Comparison of ENCODE assay signal across 27 mouse cellular contexts in the genomic region with DNA sequence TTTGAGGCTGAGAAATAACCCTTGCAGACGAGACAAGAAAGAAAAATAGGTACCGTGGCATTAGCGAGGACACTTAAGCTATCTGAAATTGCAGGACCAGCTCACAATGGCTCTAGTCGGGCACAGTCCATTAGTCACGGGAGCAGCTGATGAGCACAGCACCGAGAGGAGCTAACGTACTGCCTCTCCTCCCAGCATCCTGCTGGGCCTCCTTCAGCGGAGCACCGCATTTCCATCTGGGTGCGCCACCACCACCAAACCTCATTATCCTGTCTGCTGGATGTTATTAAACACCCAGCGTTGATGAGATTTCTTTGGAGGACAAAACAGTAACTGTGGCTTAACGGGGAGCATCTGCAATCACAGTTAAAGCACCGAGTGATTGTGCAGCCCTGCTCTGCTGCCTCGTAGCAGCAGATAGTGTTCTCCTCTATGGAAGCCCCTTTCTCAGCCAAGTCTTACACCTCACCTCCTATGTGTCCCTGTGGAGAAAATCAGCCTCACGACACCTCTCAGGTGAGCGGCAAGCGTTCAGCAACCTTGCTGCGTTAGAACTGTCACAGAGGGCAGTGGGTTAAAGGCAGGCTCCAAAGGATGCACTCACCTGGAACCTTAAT. TPM values are rescaled to one million over a fixed set of nuclear protein-coding genes. Genes with fewer than 3 reads are reported as not detected.
A peak's percentile ranks its signal among the peaks of the same experiment; 100 is the strongest.
DNase-seq lines count a peak whose midpoint lies in the region; ATAC-seq and TF ChIP-seq lines count a peak whose summit lies in the region.
"Had no signal": no experiment of that assay in that cellular context is flagged by ENCODE, and none has a peak within 500 bp of the region (broad histone marks: within the 10 kb centered on the region; RNA-seq: fewer than 3 reads in every experiment).

No protein-coding gene starts in this region.

- H3K27me3 ChIP-seq in forebrain, embryonic 12.5 days = no peaks in the 10 kb centered on the region
- no peaks in the 10 kb centered on the region for H3K27me3 ChIP-seq in forebrain, embryonic 11.5 days (ENCODE audit: control insufficient read depth, insufficient read depth, low read length)
- H3K27me3 ChIP-seq in neural tube, embryonic 11.5 days (ENCODE audit: control insufficient read depth, insufficient read depth, low read length) = no peaks in the 10 kb centered on the region
- no peaks in the 10 kb centered on the region for H3K27me3 ChIP-seq in midbrain, embryonic 16.5 days (ENCODE audit: control insufficient read depth, insufficient read depth, low read depth, low read length)
- H3K27me3 ChIP-seq in stomach, postnatal 0 days (ENCODE audit: control insufficient read depth, insufficient read depth, low read length) = no peaks in the 10 kb centered on the region
- H3K27me3 ChIP-seq: heart, embryonic 12.5 days; intestine, embryonic 15.5 days had no signal

- 0 out of 2 replicates have a peak, but pooled peaks have one; percentile 51 for ATAC-seq in forebrain, embryonic 12.5 days (ENCODE audit: low FRiP score)
- ATAC-seq in forebrain, embryonic 11.5 days (replicated peaks; ENCODE audit: low FRiP score) = no peak
- peak; percentile 45 for ATAC-seq in neural tube, embryonic 11.5 days (ENCODE audit: insufficient read depth, low FRiP score, low TSS enrichment)
- ATAC-seq in midbrain, embryonic 16.5 days = peak; percentile 82
- no peak for ATAC-seq in stomach, postnatal 0 days (ENCODE audit: low FRiP score, low TSS enrichment)
- ATAC-seq: intestine, embryonic 15.5 days; Patski had no signal

- TF ChIP-seq EP300 in stomach, postnatal 0 days (optimal IDR thresholded peaks at IDR 0.05) = no peak

- no peaks in the 10 kb centered on the region for H3K36me3 ChIP-seq in forebrain, embryonic 12.5 days (replicated peaks)
- no peaks in the 10 kb centered on the region for H3K36me3 ChIP-seq in forebrain, embryonic 11.5 days (ENCODE audit: control insufficient read depth, insufficient read depth, low read length)
- no peaks in the 10 kb centered on the region for H3K36me3 ChIP-seq in neural tube, embryonic 11.5 days (ENCODE audit: control insufficient read depth, insufficient read depth, low read length)
- no peaks in the 10 kb centered on the region for H3K36me3 ChIP-seq in midbrain, embryonic 16.5 days (ENCODE audit: control insufficient read depth, insufficient read depth, low read length)
- no peaks in the 10 kb centered on the region for H3K36me3 ChIP-seq in stomach, postnatal 0 days (ENCODE audit: control insufficient read depth, insufficient read depth, low read length)
- H3K36me3 ChIP-seq: heart, embryonic 12.5 days; intestine, embryonic 15.5 days had no signal

- TF ChIP-seq CTCF in stomach, postnatal 0 days (IDR thresholded peaks at IDR 0.05; ENCODE audit: low read depth) = no peak

- no peak overlapping the region for H3K9ac ChIP-seq in forebrain, embryonic 12.5 days
- no peak overlapping the region for H3K9ac ChIP-seq in forebrain, embryonic 11.5 days (ENCODE audit: low read length)
- no peak overlapping the region for H3K9ac ChIP-seq in neural tube, embryonic 11.5 days (ENCODE audit: low read length)
- 0 out of 2 replicates have a peak overlapping the region, but pooled peaks have one; percentile 14 for H3K9ac ChIP-seq in midbrain, embryonic 16.5 days (ENCODE audit: low read depth, low read length)
- no peak overlapping the region for H3K9ac ChIP-seq in stomach, postnatal 0 days (ENCODE audit: low read length)
- H3K9ac ChIP-seq: heart, embryonic 12.5 days; intestine, embryonic 15.5 days had no signal

- H3K9me3 ChIP-seq in forebrain, embryonic 12.5 days = 0 out of 2 replicates have a peak, but pooled peaks cover 2% of the 10 kb centered on the region
- no peaks in the 10 kb centered on the region; the same call in 1 of the 2 replicates for H3K9me3 ChIP-seq in forebrain, embryonic 11.5 days (ENCODE audit: control insufficient read depth, low read length)
- no peaks in the 10 kb centered on the region for H3K9me3 ChIP-seq in neural tube, embryonic 11.5 days (ENCODE audit: control insufficient read depth, low read length)
- no peaks in the 10 kb centered on the region for H3K9me3 ChIP-seq in midbrain, embryonic 16.5 days (replicated peaks; ENCODE audit: control insufficient read depth, low read length, poor library complexity, severe bottlenecking)
- no peaks in the 10 kb centered on the region for H3K9me3 ChIP-seq in stomach, postnatal 0 days (ENCODE audit: control insufficient read depth, low read length)
- H3K9me3 ChIP-seq: intestine, embryonic 15.5 days had no signal

- H3K4me2 ChIP-seq in forebrain, embryonic 12.5 days = no peak overlapping the region
- no peak overlapping the region for H3K4me2 ChIP-seq in forebrain, embryonic 11.5 days (ENCODE audit: low read depth, low read length, severe bottlenecking)
- H3K4me2 ChIP-seq in neural tube, embryonic 11.5 days (ENCODE audit: low read depth) = no peak overlapping the region
- no peak overlapping the region for H3K4me2 ChIP-seq in midbrain, embryonic 16.5 days (ENCODE audit: low read length)
- H3K4me2 ChIP-seq in stomach, postnatal 0 days (replicated peaks; ENCODE audit: low read depth) = no peak overlapping the region
- H3K4me2 ChIP-seq: heart, embryonic 12.5 days; intestine, embryonic 15.5 days had no signal

- H3K4me3 ChIP-seq in forebrain, embryonic 12.5 days (replicated peaks) = no peak overlapping the region
- no peak overlapping the region for H3K4me3 ChIP-seq in forebrain, embryonic 11.5 days (ENCODE audit: low read depth, low read length)
- H3K4me3 ChIP-seq in neural tube, embryonic 11.5 days (ENCODE audit: low read depth, low read length) = no peak overlapping the region
- H3K4me3 ChIP-seq in midbrain, embryonic 16.5 days (ENCODE audit: low read depth, low read length) = no peak overlapping the region
- no peak overlapping the region for H3K4me3 ChIP-seq in stomach, postnatal 0 days (ENCODE audit: low read depth, low read length)
- H3K4me3 ChIP-seq: gastrocnemius, adult 2 months; heart, embryonic 12.5 days; intestine, embryonic 15.5 days; megakaryocyte, embryonic 14.5 days; myocyte had no signal

- no peak for DNase-seq in forebrain, embryonic 11.5 days (ENCODE audit: low spot score)
- DNase-seq in neural tube, embryonic 11.5 days (ENCODE audit: low spot score) = peak; percentile 53
- no peak for DNase-seq in neural tube, embryonic 10.5 days (ENCODE audit: extremely low spot score, low spot score)
- DNase-seq in embryo, embryonic 10 days (ENCODE audit: low spot score) = no peak
- no peak for DNase-seq in stomach, postnatal 0 days (ENCODE audit: low spot score)
- DNase-seq in ovary, postnatal 14 days (ENCODE audit: low spot score) = no peak
- DNase-seq: adrenal gland, adult 8-10 months; cerebellum, postnatal 10 days; gastrocnemius, adult 2 months; heart, adult 11 months; kidney, adult 9 months; kidney, postnatal 25 days; left cerebral cortex, postnatal 4 days; liver; lung, postnatal 10 days; thymus, adult 18-20 months; thymus, postnatal 4 days had no signal

- 56% methylated on average over 18 of the region's 18 CpGs for WGBS in forebrain, embryonic 12.5 days
- 68% methylated on average over 18 of the region's 18 CpGs for WGBS in forebrain, embryonic 11.5 days
- WGBS in neural tube, embryonic 11.5 days = 56% methylated on average over 18 of the region's 18 CpGs
- WGBS in midbrain, embryonic 16.5 days = 29% methylated on average over 18 of the region's 18 CpGs
- 71% methylated on average over 18 of the region's 18 CpGs for WGBS in stomach, postnatal 0 days

- H3K27ac ChIP-seq in forebrain, embryonic 12.5 days = peak overlapping the region; percentile 68
- no peak overlapping the region for H3K27ac ChIP-seq in forebrain, embryonic 11.5 days (ENCODE audit: low read depth, low read length)
- peak overlapping the region; percentile 36; the same call in 1 of the 2 replicates for H3K27ac ChIP-seq in neural tube, embryonic 11.5 days (ENCODE audit: low read depth, low read length)
- H3K27ac ChIP-seq in midbrain, embryonic 16.5 days (ENCODE audit: low read length) = peak overlapping the region; percentile 68
- H3K27ac ChIP-seq in stomach, postnatal 0 days (replicated peaks) = no peak overlapping the region
- H3K27ac ChIP-seq: gastrocnemius, adult 2 months; intestine, embryonic 15.5 days had no signal

- H3K4me1 ChIP-seq in forebrain, embryonic 12.5 days = 0 out of 2 replicates have a peak, but pooled peaks cover 6% of the 10 kb centered on the region
- H3K4me1 ChIP-seq in forebrain, embryonic 11.5 days (replicated peaks; ENCODE audit: control insufficient read depth, insufficient read depth, low read length) = no peaks in the 10 kb centered on the region
- no peaks in the 10 kb centered on the region for H3K4me1 ChIP-seq in neural tube, embryonic 11.5 days (ENCODE audit: control insufficient read depth, insufficient read depth, low read length)
- H3K4me1 ChIP-seq in midbrain, embryonic 16.5 days (ENCODE audit: control insufficient read depth, insufficient read depth, low read length) = peaks cover 4% of the 10 kb centered on the region; the same call in 1 of the 2 replicates
- H3K4me1 ChIP-seq in stomach, postnatal 0 days (replicated peaks; ENCODE audit: control insufficient read depth, insufficient read depth) = no peaks in the 10 kb centered on the region
- H3K4me1 ChIP-seq: heart, embryonic 12.5 days; intestine, embryonic 15.5 days; megakaryocyte, embryonic 14.5 days had no signal

RNA-seq across cellular contexts. Expression of gene Kcng4, which starts 9.6 kb away (rescaled TPM):
- 0.06 and 0.08 TPM in 2 replicates for polyA plus RNA-seq in forebrain, embryonic 12.5 days (2016; fragmentation: Nextera tagmentation; extraction: Ambion mirVana)
- polyA plus RNA-seq in forebrain, embryonic 11.5 days (2014; fragmentation: Nextera tagmentation; extraction: Ambion mirVana) = 0.07 TPM in 1 of 2 replicates, not detected in the other
- polyA plus RNA-seq in neural tube, embryonic 11.5 days (2014; fragmentation: Nextera tagmentation; extraction: Ambion mirVana) = 0.32 and 0.42 TPM in 2 replicates
- 0.26 and 1.6 TPM in 2 replicates for polyA plus RNA-seq in midbrain, embryonic 16.5 days (2015; fragmentation: Nextera tagmentation; extraction: Ambion mirVana)
- polyA plus RNA-seq in stomach, postnatal 0 days (2015; fragmentation: Nextera tagmentation; extraction: Ambion mirVana) = 0.49 and 0.52 TPM in 2 replicates
- polyA plus RNA-seq: heart, embryonic 12.5 days; liver, embryonic 16.5 days; myocyte had no signal

RNA-seq across cellular contexts. Expression of gene Wfdc1, which starts 21.1 kb away (rescaled TPM):
- polyA plus RNA-seq in forebrain, embryonic 12.5 days (2016; fragmentation: Nextera tagmentation; extraction: Ambion mirVana) = 0.47 and 1.0 TPM in 2 replicates
- polyA plus RNA-seq in forebrain, embryonic 11.5 days (2014; fragmentation: Nextera tagmentation; extraction: Ambion mirVana) = 0.63 TPM in 1 of 2 replicates, not detected in the other
- 1.7 and 1.9 TPM in 2 replicates for polyA plus RNA-seq in neural tube, embryonic 11.5 days (2014; fragmentation: Nextera tagmentation; extraction: Ambion mirVana)
- 6.0 and 6.3 TPM in 2 replicates for polyA plus RNA-seq in midbrain, embryonic 16.5 days (2015; fragmentation: Nextera tagmentation; extraction: Ambion mirVana)
- 58.0 and 61.0 TPM in 2 replicates for polyA plus RNA-seq in stomach, postnatal 0 days (2015; fragmentation: Nextera tagmentation; extraction: Ambion mirVana)
- polyA plus RNA-seq: Patski had no signal

RNA-seq across cellular contexts. Expression of gene Adad2, which starts 32.5 kb away (rescaled TPM):
- polyA plus RNA-seq in forebrain, embryonic 12.5 days (2016; fragmentation: Nextera tagmentation; extraction: Ambion mirVana) = 0.09 and 0.13 TPM in 2 replicates
- polyA plus RNA-seq in forebrain, embryonic 11.5 days (2014; fragmentation: Nextera tagmentation; extraction: Ambion mirVana) = not detected in 2 replicates
- 0.12 TPM in 1 of 2 replicates, not detected in the other for polyA plus RNA-seq in neural tube, embryonic 11.5 days (2014; fragmentation: Nextera tagmentation; extraction: Ambion mirVana)
- polyA plus RNA-seq in midbrain, embryonic 16.5 days (2015; fragmentation: Nextera tagmentation; extraction: Ambion mirVana) = 0.10 and 0.19 TPM in 2 replicates
- polyA plus RNA-seq in stomach, postnatal 0 days (2015; fragmentation: Nextera tagmentation; extraction: Ambion mirVana) = not detected in 2 replicates
- polyA plus RNA-seq: heart, embryonic 12.5 days; intestine, embryonic 15.5 days; liver, embryonic 16.5 days; myocyte; Patski; spleen, adult 2 months; stomach, embryonic 14.5 days had no signal

RNA-seq across cellular contexts. Expression of gene Taf1c, which starts 40.1 kb away (rescaled TPM):
- 14.7 and 15.9 TPM in 2 replicates for polyA plus RNA-seq in forebrain, embryonic 12.5 days (2016; fragmentation: Nextera tagmentation; extraction: Ambion mirVana)
- polyA plus RNA-seq in forebrain, embryonic 11.5 days (2014; fragmentation: Nextera tagmentation; extraction: Ambion mirVana) = 15.2 and 17.1 TPM in 2 replicates
- polyA plus RNA-seq in neural tube, embryonic 11.5 days (2014; fragmentation: Nextera tagmentation; extraction: Ambion mirVana) = 11.7 and 14.1 TPM in 2 replicates
- 14.3 and 14.6 TPM in 2 replicates for polyA plus RNA-seq in midbrain, embryonic 16.5 days (2015; fragmentation: Nextera tagmentation; extraction: Ambion mirVana)
- polyA plus RNA-seq in stomach, postnatal 0 days (2015; fragmentation: Nextera tagmentation; extraction: Ambion mirVana) = 5.9 and 6.2 TPM in 2 replicates

RNA-seq across cellular contexts. Expression of gene Atp2c2, which starts 54.7 kb away (rescaled TPM):
- 0.26 and 0.87 TPM in 2 replicates for polyA plus RNA-seq in forebrain, embryonic 12.5 days (2016; fragmentation: Nextera tagmentation; extraction: Ambion mirVana)
- polyA plus RNA-seq in forebrain, embryonic 11.5 days (2014; fragmentation: Nextera tagmentation; extraction: Ambion mirVana) = 1.0 and 1.7 TPM in 2 replicates
- 0.61 and 1.0 TPM in 2 replicates for polyA plus RNA-seq in neural tube, embryonic 11.5 days (2014; fragmentation: Nextera tagmentation; extraction: Ambion mirVana)
- polyA plus RNA-seq in midbrain, embryonic 16.5 days (2015; fragmentation: Nextera tagmentation; extraction: Ambion mirVana) = 0.18 and 0.20 TPM in 2 replicates
- 7.7 and 8.8 TPM in 2 replicates for polyA plus RNA-seq in stomach, postnatal 0 days (2015; fragmentation: Nextera tagmentation; extraction: Ambion mirVana)

Comparison
In these comparisons a context has a peak if more than half of its experiments do, and no peak if none do; other contexts are left out.
1. ATAC-seq: peak in forebrain, embryonic 12.5 days (single experiment), neural tube, embryonic 11.5 days (single experiment) and midbrain, embryonic 16.5 days (single experiment); none in forebrain, embryonic 11.5 days (single experiment) and stomach, postnatal 0 days (single experiment).
2. H3K27ac ChIP-seq: peak in forebrain, embryonic 12.5 days (single experiment), neural tube, embryonic 11.5 days (single experiment) and midbrain, embryonic 16.5 days (single experiment); none in forebrain, embryonic 11.5 days (single experiment) and stomach, postnatal 0 days (single experiment).